Mouse (Mus musculus): ENCODE measurements around the gene Smim26. TPM values are rescaled to one million over a fixed set of nuclear protein-coding genes. Genes with fewer than 3 reads are reported as not detected.
"Not testable (repeated sequence)": the region's sequence is repeated elsewhere in the genome, so short reads cannot be mapped to it uniquely, and the experiment has no call there.

Gene Smim26
- polyA plus RNA-seq, 1 experiment, result 48.3 TPM

DNA sequence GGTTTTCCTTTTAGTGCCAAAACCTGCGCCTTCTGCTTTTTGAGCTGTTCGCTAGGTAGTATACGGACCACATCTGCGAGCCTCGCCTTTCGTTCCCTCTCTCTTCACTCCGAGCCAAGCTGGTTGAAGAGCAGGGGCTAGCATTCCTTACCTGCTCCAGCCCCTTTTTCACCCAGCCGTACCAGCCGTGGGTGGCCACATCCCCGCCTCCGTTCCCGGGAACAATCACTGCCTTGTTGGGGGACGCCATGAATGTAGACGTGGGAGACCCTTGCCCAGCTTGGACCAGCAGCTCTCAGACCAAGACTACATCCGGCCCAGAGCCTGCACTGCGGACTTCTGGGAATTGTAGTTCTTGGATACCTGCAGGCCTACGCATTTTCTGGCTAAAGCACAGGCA is 43.3 kb upstream of the Smim26 start, which contains the start of gene Rbbp9:
Rbbp9 (minus strand) TSS at position 341 of the 400 bp plus-strand sequence.
- H3K36me3 ChIP-seq (ENCODE audit: control insufficient read depth, insufficient read depth), result no peaks in the 10 kb centered on the region
- H3K79me2 ChIP-seq (ENCODE audit: control insufficient read depth, insufficient read depth), result no peaks in the 10 kb centered on the region
- no peaks in the 10 kb centered on the region for H3K27me3 ChIP-seq (ENCODE audit: control insufficient read depth, insufficient read depth, insufficient read length)
- TF ChIP-seq MYOG (IDR thresholded peaks at IDR 0.05; ENCODE audit: control insufficient read depth, extremely low read depth, insufficient read length) (no peak), MYOD1 (IDR thresholded peaks at IDR 0.05; ENCODE audit: control insufficient read depth, insufficient read length, low read depth) (no peak), MAX (IDR thresholded peaks at IDR 0.05) (no peak), USF1 (IDR thresholded peaks at IDR 0.05; ENCODE audit: low read depth) (no peak), CTCF (IDR thresholded peaks at IDR 0.05; ENCODE audit: control insufficient read depth, insufficient read depth, insufficient read length) (no peak)
- H3K4me3 ChIP-seq (ENCODE audit: insufficient read depth, poor library complexity, severe bottlenecking), result peak within 1 kb of the TSS; percentile 47
- peak within 1 kb of the TSS; percentile 99 for H3ac ChIP-seq (ENCODE audit: control insufficient read depth, insufficient read length, low read depth)
- H3K79me3 ChIP-seq (ENCODE audit: low read depth), result no peaks in the 10 kb centered on the region

DNA sequence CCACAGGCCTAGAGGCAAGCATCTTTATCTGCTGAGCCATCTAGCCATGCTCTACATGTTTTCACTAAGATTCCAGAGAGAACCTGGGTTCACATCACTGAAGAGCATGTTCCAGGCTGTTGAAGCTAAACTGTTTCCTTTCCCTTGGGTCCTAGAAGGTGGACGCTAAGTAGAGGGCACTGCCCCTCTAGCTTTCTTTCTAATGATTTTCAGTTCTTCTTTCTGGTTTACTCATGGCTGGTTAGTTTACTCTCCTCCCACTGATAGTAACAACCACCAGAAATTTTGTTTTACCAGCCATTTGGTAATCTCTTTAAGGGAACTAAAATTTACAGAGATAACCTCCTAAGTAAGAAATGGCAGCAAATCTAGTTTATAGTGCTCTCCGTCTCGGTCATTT is 39.9 kb upstream of the Smim26 start:
- H3K36me3 ChIP-seq (ENCODE audit: control insufficient read depth, insufficient read depth), result no peaks in the 10 kb centered on the region
- no peaks in the 10 kb centered on the region for H3K27me3 ChIP-seq (ENCODE audit: control insufficient read depth, insufficient read depth, insufficient read length)
- TF ChIP-seq MYOG (IDR thresholded peaks at IDR 0.05; ENCODE audit: control insufficient read depth, extremely low read depth, insufficient read length), result no peak
- no peak for TF ChIP-seq MYOD1 (IDR thresholded peaks at IDR 0.05; ENCODE audit: control insufficient read depth, insufficient read length, low read depth)
- no peak for TF ChIP-seq MAX (IDR thresholded peaks at IDR 0.05)
- TF ChIP-seq FOSL1 (IDR thresholded peaks at IDR 0.05; ENCODE audit: insufficient read depth, low read length, poor library complexity, severe bottlenecking), result no peak
- TF ChIP-seq CEBPB (IDR thresholded peaks at IDR 0.05; ENCODE audit: low read depth), result no peak
- TF ChIP-seq USF1 (IDR thresholded peaks at IDR 0.05; ENCODE audit: low read depth), result no peak
- no peak for TF ChIP-seq CTCF (IDR thresholded peaks at IDR 0.05; ENCODE audit: control insufficient read depth, insufficient read depth, insufficient read length)
- H3K79me2 ChIP-seq (ENCODE audit: control insufficient read depth, insufficient read depth), result peaks cover 28% of the 10 kb centered on the region
- no peak overlapping the region for H3K4me3 ChIP-seq (ENCODE audit: insufficient read depth, poor library complexity, severe bottlenecking)
- peaks cover 11% of the 10 kb centered on the region for H3K79me3 ChIP-seq (ENCODE audit: low read depth)
- H3ac ChIP-seq (ENCODE audit: control insufficient read depth, insufficient read length, low read depth), result no peak overlapping the region

DNA sequence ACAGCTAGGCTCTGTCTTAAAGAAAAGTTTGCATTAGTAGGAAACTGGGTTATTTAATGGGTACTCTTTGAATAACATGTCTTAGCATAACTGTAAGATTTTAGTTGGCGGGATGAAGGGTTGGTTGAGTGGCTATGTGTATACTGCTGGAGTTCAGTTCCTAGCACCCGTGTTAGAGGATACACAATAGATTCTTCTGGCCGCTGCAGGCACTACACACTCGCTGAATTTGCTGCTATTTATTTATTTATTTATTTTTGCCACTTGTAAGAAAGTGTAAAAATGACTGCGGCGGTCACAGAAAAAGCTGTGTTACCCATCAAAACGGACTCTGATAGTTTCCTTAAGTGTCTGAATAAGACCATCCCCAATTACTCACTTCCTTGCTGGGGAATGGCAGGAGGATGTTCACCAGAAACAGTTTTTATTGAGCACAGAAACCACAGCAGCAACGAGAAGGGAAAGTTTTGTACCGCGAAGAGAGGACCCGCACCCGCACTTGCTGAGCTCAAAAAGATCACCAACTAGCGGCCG is 38.5 kb upstream of the Smim26 start:
- Histone ChIP-seq H3K27me3 (ENCODE audit: control insufficient read depth, insufficient read depth, insufficient read length) (no peaks in the 10 kb centered on the region), H3K36me3 (ENCODE audit: control insufficient read depth, insufficient read depth) (no peaks in the 10 kb centered on the region), H3K4me3 (ENCODE audit: insufficient read depth, poor library complexity, severe bottlenecking) (peak overlapping the region; percentile 90), H3ac (ENCODE audit: control insufficient read depth, insufficient read length, low read depth) (peak overlapping the region; percentile 59), H3K79me3 (ENCODE audit: low read depth) (peaks cover 15% of the 10 kb centered on the region), H3K79me2 (ENCODE audit: control insufficient read depth, insufficient read depth) (peaks cover 31% of the 10 kb centered on the region)
- TF ChIP-seq USF1 (IDR thresholded peaks at IDR 0.05; ENCODE audit: low read depth), result no peak
- TF ChIP-seq CTCF (IDR thresholded peaks at IDR 0.05; ENCODE audit: control insufficient read depth, insufficient read depth, insufficient read length), result no peak
- TF ChIP-seq MYOD1 (IDR thresholded peaks at IDR 0.05; ENCODE audit: control insufficient read depth, insufficient read length, low read depth), result no peak
- no peak for TF ChIP-seq CEBPB (IDR thresholded peaks at IDR 0.05; ENCODE audit: low read depth)

DNA sequence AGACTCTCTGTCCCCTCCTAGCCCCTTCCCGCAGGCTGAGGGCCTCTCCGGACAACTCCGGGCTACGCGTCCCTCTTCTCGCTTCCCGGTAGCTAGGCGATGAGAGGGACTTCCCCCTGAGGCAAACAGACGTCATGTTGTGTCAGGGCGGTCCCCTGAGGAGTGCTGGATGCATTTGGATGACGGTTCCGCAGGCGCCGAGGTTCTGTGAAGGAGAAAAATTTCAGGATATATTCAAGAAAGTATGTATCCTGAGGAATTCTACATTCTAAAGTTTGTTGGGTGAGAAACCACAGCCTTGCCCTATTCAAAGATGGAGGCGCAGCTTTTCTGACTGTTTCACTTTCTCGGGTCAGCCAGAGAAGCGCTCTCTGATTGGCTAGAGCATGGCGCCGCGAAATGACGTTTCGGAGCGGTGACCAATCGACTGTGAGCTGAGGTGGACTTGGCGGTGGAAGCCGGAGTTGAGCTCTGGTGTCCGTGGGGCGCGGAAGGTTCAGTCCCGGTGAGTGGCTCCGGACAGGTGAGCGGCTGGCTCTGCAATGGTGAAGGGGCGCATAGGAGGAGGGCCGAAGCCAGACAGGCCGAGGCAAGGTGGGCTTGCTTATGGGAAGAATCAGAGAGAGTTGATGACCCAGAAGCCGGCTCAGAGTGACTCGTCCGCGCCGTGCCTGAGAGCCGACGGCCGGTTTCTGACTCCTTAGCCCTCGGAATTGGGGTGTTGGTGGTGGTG is 37.9 kb upstream of the Smim26 start, which contains the start of gene Sec23b:
Sec23b (plus strand) TSS at position 410 of the 733 bp plus-strand sequence.
- H3K4me3 ChIP-seq (ENCODE audit: insufficient read depth, poor library complexity, severe bottlenecking), result peak within 1 kb of the TSS; percentile 90
- H3ac ChIP-seq (ENCODE audit: control insufficient read depth, insufficient read length, low read depth), result peak within 1 kb of the TSS; percentile 60
- H3K36me3 ChIP-seq (ENCODE audit: control insufficient read depth, insufficient read depth), result no peaks in the 10 kb centered on the region
- H3K27me3 ChIP-seq (ENCODE audit: control insufficient read depth, insufficient read depth, insufficient read length), result no peaks in the 10 kb centered on the region
- peaks cover 31% of the 10 kb centered on the region for H3K79me2 ChIP-seq (ENCODE audit: control insufficient read depth, insufficient read depth)
- no peak for TF ChIP-seq MYOG (IDR thresholded peaks at IDR 0.05; ENCODE audit: control insufficient read depth, extremely low read depth, insufficient read length)
- no peak for TF ChIP-seq FOSL1 (IDR thresholded peaks at IDR 0.05; ENCODE audit: insufficient read depth, low read length, poor library complexity, severe bottlenecking)
- H3K79me3 ChIP-seq (ENCODE audit: low read depth), result peaks cover 15% of the 10 kb centered on the region

DNA sequence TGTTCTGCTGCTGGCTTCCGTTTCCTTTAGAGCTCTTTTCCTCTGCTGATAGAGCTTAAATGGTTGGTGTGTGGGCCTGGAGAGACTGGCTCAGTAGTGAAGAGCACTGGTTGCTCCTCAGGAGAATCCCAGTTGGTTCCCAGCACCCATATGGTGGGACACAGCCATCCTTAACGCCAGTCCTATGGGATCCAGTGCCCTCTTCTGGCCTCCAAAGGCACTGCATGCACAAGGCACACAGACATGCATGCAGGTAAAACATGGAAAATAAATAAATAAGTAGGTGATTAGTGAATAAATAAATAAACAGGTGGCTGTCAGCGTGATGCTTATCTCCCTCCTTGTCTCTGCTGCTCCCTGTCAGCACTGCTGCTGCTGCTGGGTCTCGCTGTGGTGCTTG is 5.1 kb upstream of the Smim26 start:
- Histone ChIP-seq H3K36me3 (ENCODE audit: control insufficient read depth, insufficient read depth) (peaks cover 67% of the 10 kb centered on the region), H3K27me3 (ENCODE audit: control insufficient read depth, insufficient read depth, insufficient read length) (no peaks in the 10 kb centered on the region), H3K4me3 (ENCODE audit: insufficient read depth, poor library complexity, severe bottlenecking) (no peak overlapping the region), H3ac (ENCODE audit: control insufficient read depth, insufficient read length, low read depth) (no peak overlapping the region), H3K79me3 (ENCODE audit: low read depth) (no peaks in the 10 kb centered on the region), H3K79me2 (ENCODE audit: control insufficient read depth, insufficient read depth) (no peaks in the 10 kb centered on the region)
- TF ChIP-seq MYOD1 (IDR thresholded peaks at IDR 0.05; ENCODE audit: control insufficient read depth, insufficient read length, low read depth) (no peak), MYOG (IDR thresholded peaks at IDR 0.05; ENCODE audit: control insufficient read depth, extremely low read depth, insufficient read length) (no peak), CEBPB (IDR thresholded peaks at IDR 0.05; ENCODE audit: low read depth) (no peak)

DNA sequence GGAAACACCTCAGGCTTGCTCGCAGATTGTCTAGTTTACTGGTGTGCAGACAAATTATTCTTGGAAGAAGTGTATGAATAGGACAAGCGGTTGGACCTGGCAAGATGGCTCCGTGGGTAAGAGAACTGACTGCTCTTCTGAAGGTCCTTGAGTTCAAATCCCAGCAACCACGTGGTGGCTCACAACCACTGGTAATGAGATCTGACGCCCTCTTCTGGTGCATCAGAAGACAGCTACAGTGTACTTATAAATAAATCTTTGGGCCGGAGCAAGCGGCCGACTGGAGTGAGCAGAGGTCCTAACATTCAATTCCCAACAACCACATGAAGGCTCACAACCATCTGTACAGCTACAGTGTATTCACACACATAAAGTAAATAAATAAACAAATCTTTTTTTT is 818 bp upstream of the Smim26 start:
- not testable (repeated sequence) for H3K79me2 ChIP-seq (ENCODE audit: control insufficient read depth, insufficient read depth); H3K27me3 ChIP-seq (ENCODE audit: control insufficient read depth, insufficient read depth, insufficient read length); H3K4me3 ChIP-seq (ENCODE audit: insufficient read depth, poor library complexity, severe bottlenecking); H3K79me3 ChIP-seq (ENCODE audit: low read depth); H3ac ChIP-seq (ENCODE audit: control insufficient read depth, insufficient read length, low read depth)
- peak; percentile 15 for TF ChIP-seq USF1 (IDR thresholded peaks at IDR 0.05; ENCODE audit: low read depth)
- H3K36me3 ChIP-seq (ENCODE audit: control insufficient read depth, insufficient read depth), result peaks cover 31% of the 10 kb centered on the region

Data from C2C12 (cell line).